Mouse (Mus musculus): Measurements from ENCODE around the gene Prr7. TPM values are rescaled to one million over a fixed set of nuclear protein-coding genes. Genes with fewer than 3 reads are reported as not detected.

Gene Prr7
- total and polyA plus RNA-seq, 3 experiments, result 1.5 to 66.3 (median 4.1) TPM

GRCm38 (mm10) chr13:55476256-55476655, 12.2 kb downstream of the Prr7 start:
- no peak for DNase-seq

GRCm38 (mm10) chr13:55477492-55477891, 13.4 kb downstream of the Prr7 start:
- DNase-seq, result no peak

GRCm38 (mm10) chr13:55478036-55478435, 14.0 kb downstream of the Prr7 start:
- DNase-seq, result no peak

GRCm38 (mm10) chr13:55479008-55479407, 14.9 kb downstream of the Prr7 start:
- DNase-seq, result no peak

- no peak for DNase-seq
These were observed 15.9 kb downstream of the Prr7 start for GRCm38 (mm10) chr13:55479929-55480328.

- peak; percentile 78 for DNase-seq
These were observed 18.5 kb downstream of the Prr7 start for GRCm38 (mm10) chr13:55482542-55482941.

GRCm38 (mm10) chr13:55483071-55483470, 19.0 kb downstream of the Prr7 start:
- DNase-seq, result no peak

GRCm38 (mm10) chr13:55483593-55483992, 19.5 kb downstream of the Prr7 start:
- DNase-seq, result no peak

- DNase-seq, result no peak
These were observed 20.5 kb downstream of the Prr7 start for GRCm38 (mm10) chr13:55484520-55485088.

GRCm38 (mm10) chr13:55486029-55486794, 22.1 kb downstream of the Prr7 start:
- DNase-seq, result no peak

- peak; percentile 51 for DNase-seq
These were observed 23.0 kb downstream of the Prr7 start for GRCm38 (mm10) chr13:55486916-55487577.

- peak; percentile 61 for DNase-seq
These were observed 23.8 kb downstream of the Prr7 start, which contains the start of gene Dbn1 for GRCm38 (mm10) chr13:55487578-55488498. TSS of gene Dbn1 (minus strand) at chr13:55488111.

- DNase-seq, result no peak
These were observed 30.2 kb downstream of the Prr7 start for GRCm38 (mm10) chr13:55494257-55494656.

GRCm38 (mm10) chr13:55494883-55495621, 31.0 kb downstream of the Prr7 start:
- DNase-seq, result peak; percentile 56

GRCm38 (mm10) chr13:55495702-55496101, 31.6 kb downstream of the Prr7 start:
- DNase-seq, result no peak

- no peak for DNase-seq
These were observed 32.6 kb downstream of the Prr7 start for GRCm38 (mm10) chr13:55496661-55497060.

- no peak for DNase-seq
These were observed 34.8 kb downstream of the Prr7 start for GRCm38 (mm10) chr13:55498906-55499305.

- DNase-seq, result no peak
These were observed 36.5 kb downstream of the Prr7 start for GRCm38 (mm10) chr13:55500575-55500974.

GRCm38 (mm10) chr13:55502405-55502804, 38.3 kb downstream of the Prr7 start:
- DNase-seq, result no peak

GRCm38 (mm10) chr13:55504390-55504789, 40.3 kb downstream of the Prr7 start:
- no peak for DNase-seq

GRCm38 (mm10) chr13:55505810-55506209, 41.7 kb downstream of the Prr7 start:
- no peak for DNase-seq

Measured in adrenal gland, adult 2 months (tissue).